Mouse (Mus musculus) midbrain, embryonic 15.5 days (tissue): ENCODE measurements at regions not wholly inside any gene's neighbourhood (a gene's known extent, or its start where the extent isn't known, plus 50 kb on each side); places are given as distances from the start of the nearest gene placed in this dataset.

ENCODE experiments used
- ATAC-seq: fragments of 200-750 bp; cut with Nextera tagmentation; replicated peaks from 2 replicates; pipeline ENCODE4 v1.8.0; 2017; ENCODE audit warnings: moderate TSS enrichment
- H3K27ac ChIP-seq: fragments of 300-500 bp; sonication (generic); 2 replicates; pipeline ENCODE4 v1.5.1; 2015; ENCODE audit warnings: mild to moderate bottlenecking, inconsistent platforms
- H3K27me3 ChIP-seq: fragments of 300-500 bp; sonication (generic); replicated peaks from 2 replicates; pipeline ENCODE4 v1.6.1; 2015; ENCODE audit warnings: inconsistent platforms
- H3K36me3 ChIP-seq: fragments of 300-500 bp; sonication (generic); replicated peaks from 2 replicates; pipeline ENCODE4 v1.6.1; 2015; ENCODE audit warnings: inconsistent platforms
- H3K4me1 ChIP-seq: fragments of 300-500 bp; sonication (generic); 2 replicates; pipeline ENCODE4 v1.6.1; 2015; ENCODE audit warnings: inconsistent platforms
- H3K4me2 ChIP-seq: fragments of 300-500 bp; sonication (generic); 2 replicates; pipeline ENCODE4 v1.6.1; 2015; ENCODE audit warnings: inconsistent platforms, mild to moderate bottlenecking, moderate library complexity
- H3K4me3 ChIP-seq: fragments of 300-500 bp; sonication (generic); 2 replicates; pipeline ENCODE4 v1.5.1; 2015; ENCODE audit warnings: mild to moderate bottlenecking, inconsistent platforms
- H3K9ac ChIP-seq: fragments of 300-500 bp; sonication (generic); 2 replicates; pipeline ENCODE4 v1.6.1; 2015; ENCODE audit warnings: mild to moderate bottlenecking, inconsistent platforms
- H3K9me3 ChIP-seq: fragments of 300-500 bp; sonication (generic); 2 replicates; pipeline ENCODE4 v1.6.1; 2016; ENCODE audit warnings: inconsistent platforms
- WGBS: fragments of 180-500 bp; shearing (Covaris S2); methylation state at CpG from one replicate; pipeline ENCODE4 v1.1.7; 2015; ENCODE audit warnings: mixed read lengths; 5-methylcytosine and 5-hydroxymethylcytosine counted together

- H3K4me2 ChIP-seq = no peak overlapping the region
- H3K9ac ChIP-seq = no peak overlapping the region
- WGBS = 74% methylated on average over 11 of the region's 11 CpGs
- H3K4me3 ChIP-seq = no peak overlapping the region
- H3K36me3 ChIP-seq = no peaks in the 10 kb centered on the region
- no peaks in the 10 kb centered on the region for H3K9me3 ChIP-seq
- H3K4me1 ChIP-seq = peaks cover 52% of the 10 kb centered on the region
- no peak for ATAC-seq
- no peak overlapping the region for H3K27ac ChIP-seq
- H3K27me3 ChIP-seq = no peaks in the 10 kb centered on the region
Observed at GRCm38 (mm10) chr12:112339481-112340179, 149.6 kb upstream of the A530016L24Rik start.

- 63% methylated on average over 5 of the region's 5 CpGs for WGBS
- H3K9ac ChIP-seq = no peak overlapping the region
- H3K4me2 ChIP-seq = no peak overlapping the region
- no peaks in the 10 kb centered on the region for H3K36me3 ChIP-seq
- H3K9me3 ChIP-seq = no peaks in the 10 kb centered on the region
- peaks cover 46% of the 10 kb centered on the region for H3K4me1 ChIP-seq
- no peak for ATAC-seq
- no peaks in the 10 kb centered on the region for H3K27me3 ChIP-seq
- no peak overlapping the region for H3K27ac ChIP-seq
- H3K4me3 ChIP-seq = no peak overlapping the region
Observed at GRCm38 (mm10) chr12:112340248-112340647, 149.0 kb upstream of the A530016L24Rik start.

- H3K4me3 ChIP-seq = no peak overlapping the region
- no peaks in the 10 kb centered on the region for H3K9me3 ChIP-seq
- H3K36me3 ChIP-seq = no peaks in the 10 kb centered on the region
- H3K9ac ChIP-seq = no peak overlapping the region
- WGBS = 83% methylated on average over 8 of the region's 8 CpGs
- peaks cover 30% of the 10 kb centered on the region for H3K4me1 ChIP-seq
- H3K27me3 ChIP-seq = no peaks in the 10 kb centered on the region
- H3K27ac ChIP-seq = no peak overlapping the region
- H3K4me2 ChIP-seq = no peak overlapping the region
- ATAC-seq = no peak
Observed at GRCm38 (mm10) chr12:112341726-112342469, 147.3 kb upstream of the A530016L24Rik start.

GRCm38 (mm10) chr12:112343064-112343463, 146.2 kb upstream of the A530016L24Rik start:
- H3K9ac ChIP-seq = no peak overlapping the region
- no peak for ATAC-seq
- no peak overlapping the region for H3K27ac ChIP-seq
- H3K4me3 ChIP-seq = no peak overlapping the region
- no peaks in the 10 kb centered on the region for H3K27me3 ChIP-seq
- H3K9me3 ChIP-seq = no peaks in the 10 kb centered on the region
- 84% methylated on average over 3 of the region's 3 CpGs for WGBS
- H3K4me1 ChIP-seq = peaks cover 18% of the 10 kb centered on the region
- no peak overlapping the region for H3K4me2 ChIP-seq
- H3K36me3 ChIP-seq = no peaks in the 10 kb centered on the region

GRCm38 (mm10) chr12:112344285-112344684, 145.0 kb upstream of the A530016L24Rik start:
- H3K9ac ChIP-seq = no peak overlapping the region
- H3K4me1 ChIP-seq = peaks cover 15% of the 10 kb centered on the region
- WGBS = 61% methylated on average over 10 of the region's 10 CpGs
- no peak for ATAC-seq
- H3K9me3 ChIP-seq = no peaks in the 10 kb centered on the region
- no peaks in the 10 kb centered on the region for H3K36me3 ChIP-seq
- no peaks in the 10 kb centered on the region for H3K27me3 ChIP-seq
- H3K27ac ChIP-seq = no peak overlapping the region
- H3K4me3 ChIP-seq = no peak overlapping the region
- H3K4me2 ChIP-seq = no peak overlapping the region

GRCm38 (mm10) chr12:112345797-112346196, 143.5 kb upstream of the A530016L24Rik start:
- no peak overlapping the region for H3K27ac ChIP-seq
- no peak overlapping the region for H3K4me2 ChIP-seq
- ATAC-seq = no peak
- no peak overlapping the region for H3K4me3 ChIP-seq
- no peaks in the 10 kb centered on the region for H3K9me3 ChIP-seq
- peaks cover 22% of the 10 kb centered on the region for H3K4me1 ChIP-seq
- H3K9ac ChIP-seq = no peak overlapping the region
- no peaks in the 10 kb centered on the region for H3K27me3 ChIP-seq
- H3K36me3 ChIP-seq = no peaks in the 10 kb centered on the region
- WGBS = 80% methylated on average over 5 of the region's 5 CpGs

- Histone ChIP-seq H3K27me3 (no peaks in the 10 kb centered on the region), H3K4me3 (no peak overlapping the region), H3K36me3 (no peaks in the 10 kb centered on the region), H3K27ac (no peak overlapping the region), H3K9ac (no peak overlapping the region), H3K4me1 (peaks cover 25% of the 10 kb centered on the region), H3K4me2 (no peak overlapping the region), H3K9me3 (no peaks in the 10 kb centered on the region)
- 95% methylated on average over 9 of the region's 9 CpGs for WGBS
- ATAC-seq = no peak
Observed at GRCm38 (mm10) chr12:112348116-112348515, 141.1 kb upstream of the A530016L24Rik start.

GRCm38 (mm10) chr12:112349676-112350318, 139.5 kb upstream of the A530016L24Rik start:
- peak overlapping the region; percentile 33 for H3K27ac ChIP-seq
- no peaks in the 10 kb centered on the region for H3K9me3 ChIP-seq
- peaks cover 18% of the 10 kb centered on the region for H3K4me1 ChIP-seq
- 35% methylated on average over 17 of the region's 17 CpGs for WGBS
- no peak overlapping the region for H3K4me3 ChIP-seq
- H3K36me3 ChIP-seq = no peaks in the 10 kb centered on the region
- no peak overlapping the region for H3K4me2 ChIP-seq
- no peak; the same call in 1 of the 2 replicates for ATAC-seq
- H3K27me3 ChIP-seq = no peaks in the 10 kb centered on the region
- H3K9ac ChIP-seq = no peak overlapping the region

GRCm38 (mm10) chr12:112350733-112351132, 138.5 kb upstream of the A530016L24Rik start:
- no peak overlapping the region for H3K4me2 ChIP-seq
- H3K27ac ChIP-seq = peak overlapping the region; percentile 33
- ATAC-seq = 0 out of 2 replicates have a peak, but pooled peaks have one; percentile 24
- H3K4me1 ChIP-seq = peaks cover 18% of the 10 kb centered on the region
- no peak overlapping the region for H3K9ac ChIP-seq
- 23% methylated on average over 9 of the region's 9 CpGs for WGBS
- H3K9me3 ChIP-seq = no peaks in the 10 kb centered on the region
- H3K4me3 ChIP-seq = no peak overlapping the region
- H3K27me3 ChIP-seq = no peaks in the 10 kb centered on the region
- no peaks in the 10 kb centered on the region for H3K36me3 ChIP-seq

- Histone ChIP-seq H3K4me1 (0 out of 2 replicates have a peak, but pooled peaks cover 3% of the 10 kb centered on the region), H3K9me3 (0 out of 2 replicates have a peak, but pooled peaks cover 4% of the 10 kb centered on the region), H3K36me3 (no peaks in the 10 kb centered on the region), H3K27me3 (no peaks in the 10 kb centered on the region), H3K4me2 (no peak overlapping the region), H3K9ac (no peak overlapping the region), H3K27ac (no peak overlapping the region), H3K4me3 (no peak overlapping the region)
- no peak for ATAC-seq
- WGBS = 86% methylated on average over 3 of the region's 3 CpGs
Observed at GRCm38 (mm10) chr12:112363349-112363748, 125.9 kb upstream of the A530016L24Rik start.

GRCm38 (mm10) chr12:112367221-112367620, 122.0 kb upstream of the A530016L24Rik start:
- H3K9ac ChIP-seq = no peak overlapping the region
- 0 out of 2 replicates have a peak, but pooled peaks cover 4% of the 10 kb centered on the region for H3K9me3 ChIP-seq
- H3K4me2 ChIP-seq = no peak overlapping the region
- no peak overlapping the region for H3K27ac ChIP-seq
- H3K36me3 ChIP-seq = no peaks in the 10 kb centered on the region
- no peaks in the 10 kb centered on the region for H3K27me3 ChIP-seq
- H3K4me1 ChIP-seq = peaks cover 8% of the 10 kb centered on the region
- whole genome bisulfite sequencing = 79% methylated on average over 4 of the region's 4 CpGs
- no peak overlapping the region for H3K4me3 ChIP-seq
- no peak for ATAC-seq

- Histone ChIP-seq H3K9me3 (0 out of 2 replicates have a peak, but pooled peaks cover 4% of the 10 kb centered on the region), H3K4me3 (no peak overlapping the region), H3K4me2 (no peak overlapping the region), H3K36me3 (no peaks in the 10 kb centered on the region), H3K27me3 (no peaks in the 10 kb centered on the region), H3K9ac (no peak overlapping the region), H3K27ac (no peak overlapping the region), H3K4me1 (peaks cover 15% of the 10 kb centered on the region)
- 80% methylated on average over 6 of the region's 6 CpGs for WGBS
- ATAC-seq = no peak
Observed at GRCm38 (mm10) chr12:112368112-112368511, 121.1 kb upstream of the A530016L24Rik start.
